Mouse (Mus musculus) forebrain, embryonic 13.5 days (tissue): Measurements from ENCODE around the gene Plk3. TPM values are rescaled to one million over a fixed set of nuclear protein-coding genes. Genes with fewer than 3 reads are reported as not detected.
A peak's percentile ranks its signal among the peaks of the same experiment; 100 is the strongest.

Experiments used
- ATAC-seq: fragments of 200-750 bp; cut with Nextera tagmentation; 2 replicates; pipeline ENCODE4 v1.8.0; 2017
- H3K27ac ChIP-seq: fragments of 300-500 bp; sonication (generic); 2 replicates; pipeline ENCODE4 v1.5.1; 2015; ENCODE audit warnings: inconsistent platforms, mild to moderate bottlenecking, moderate library complexity
- H3K27me3 ChIP-seq: fragments of 300-500 bp; sonication (generic); 2 replicates; pipeline ENCODE4 v1.6.1; 2015; ENCODE audit warnings: mild to moderate bottlenecking, inconsistent platforms
- H3K36me3 ChIP-seq: fragments of 300-500 bp; sonication (generic); 2 replicates; pipeline ENCODE4 v1.6.1; 2015; ENCODE audit warnings: mild to moderate bottlenecking, inconsistent platforms; ENCODE audit not compliant: poor library complexity, severe bottlenecking
- H3K4me1 ChIP-seq: fragments of 300-500 bp; sonication (generic); 2 replicates; pipeline ENCODE4 v1.6.1; 2015; ENCODE audit warnings: inconsistent platforms
- H3K4me2 ChIP-seq: fragments of 300-500 bp; sonication (generic); 2 replicates; pipeline ENCODE4 v1.6.1; 2015; ENCODE audit warnings: inconsistent platforms, mild to moderate bottlenecking, moderate library complexity
- H3K4me3 ChIP-seq: fragments of 300-500 bp; sonication (generic); 2 replicates; pipeline ENCODE4 v1.5.1; 2015; ENCODE audit warnings: mild to moderate bottlenecking, inconsistent platforms
- H3K9ac ChIP-seq: fragments of 300-500 bp; sonication (generic); 2 replicates; pipeline ENCODE4 v1.6.1; 2015; ENCODE audit warnings: mild to moderate bottlenecking, inconsistent platforms
- H3K9me3 ChIP-seq: fragments of 300-500 bp; sonication (generic); replicated peaks from 2 replicates; pipeline ENCODE4 v1.6.1; 2016; ENCODE audit warnings: inconsistent platforms
- WGBS: fragments of 180-500 bp; shearing (Covaris S2); methylation state at CpG from one replicate; pipeline ENCODE4 v1.1.7; 2015; 5-methylcytosine and 5-hydroxymethylcytosine counted together
- polyA plus RNA-seq: library from polyadenylated mRNA; unstranded; fragments of >200 nt; fragmentation: Nextera tagmentation; extraction: Ambion mirVana; gene quantifications from 2 replicates; pipeline ENCODE4 v1.2.1, GENCODE M21; 2015

Gene Plk3
- polyA plus RNA-seq, 1 experiment from 2014 or later, result 11.4 TPM

DNA sequence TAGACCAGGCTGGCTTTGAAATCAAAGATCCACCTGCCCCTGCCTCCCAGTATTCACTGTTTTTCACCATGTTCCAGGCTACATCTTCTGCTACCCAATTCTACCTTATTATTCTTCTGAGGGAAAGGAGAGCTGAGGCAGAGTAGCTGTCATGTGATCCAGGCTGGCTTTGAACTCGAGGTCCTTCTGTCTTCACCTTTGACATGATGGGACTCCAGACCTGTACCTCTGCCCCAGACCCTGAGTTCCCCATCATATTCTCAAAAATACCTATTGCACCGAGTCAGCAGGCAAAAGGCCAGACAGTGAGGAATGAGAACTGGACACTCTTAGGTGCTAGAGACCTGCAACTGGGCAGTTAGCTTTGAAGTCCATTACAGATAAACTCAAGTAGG, 835 bp upstream of the Plk3 start:
- 42% methylated on average over 2 of the region's 2 CpGs for WGBS
- Histone ChIP-seq H3K36me3 (peaks cover 12% of the 10 kb centered on the region; the same call in 1 of the 2 replicates), H3K27me3 (peaks cover 23% of the 10 kb centered on the region; the same call in 1 of the 2 replicates), H3K9me3 (no peaks in the 10 kb centered on the region), H3K27ac (no peak overlapping the region), H3K4me1 (peaks cover 29% of the 10 kb centered on the region), H3K4me2 (peak overlapping the region; percentile 92; the same call in 1 of the 2 replicates), H3K9ac (no peak overlapping the region), H3K4me3 (no peak overlapping the region)
- ATAC-seq, result no peak

DNA sequence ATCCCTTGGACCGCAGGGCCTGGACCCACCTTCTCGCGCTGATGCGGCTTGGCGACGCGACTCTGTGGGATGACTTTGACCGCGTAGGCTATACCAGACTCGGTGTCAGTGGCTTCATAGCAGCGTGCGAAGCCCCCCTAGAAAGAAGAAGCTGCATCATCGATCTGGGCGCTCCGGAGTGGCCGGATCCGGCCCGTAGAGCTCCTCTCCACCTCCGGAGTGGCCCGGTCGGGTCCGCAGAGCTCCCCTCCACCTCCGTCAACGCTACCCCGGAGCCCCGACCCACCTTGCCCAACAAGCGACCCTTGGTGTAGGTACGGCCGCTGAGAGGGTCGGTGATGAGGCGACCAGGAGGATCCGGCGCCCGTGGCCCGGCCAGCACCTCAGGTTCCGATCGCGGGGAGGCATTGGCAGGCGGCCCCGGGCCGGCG, 382 bp downstream of the Plk3 start:
- H3K27me3 ChIP-seq, result peaks cover 23% of the 10 kb centered on the region; the same call in 1 of the 2 replicates
- ATAC-seq, result peak; percentile 43; the same call in 1 of the 2 replicates
- peaks cover 24% of the 10 kb centered on the region for H3K36me3 ChIP-seq
- H3K9ac ChIP-seq, result peak overlapping the region; percentile 77
- H3K4me1 ChIP-seq, result peaks cover 29% of the 10 kb centered on the region
- WGBS, result under 1% methylated on average over 42 of the region's 42 CpGs
- no peaks in the 10 kb centered on the region for H3K9me3 ChIP-seq
- H3K4me3 ChIP-seq, result peak overlapping the region; percentile 69
- H3K27ac ChIP-seq, result peak overlapping the region; percentile 40; the same call in 1 of the 2 replicates
- peak overlapping the region; percentile 92 for H3K4me2 ChIP-seq

DNA sequence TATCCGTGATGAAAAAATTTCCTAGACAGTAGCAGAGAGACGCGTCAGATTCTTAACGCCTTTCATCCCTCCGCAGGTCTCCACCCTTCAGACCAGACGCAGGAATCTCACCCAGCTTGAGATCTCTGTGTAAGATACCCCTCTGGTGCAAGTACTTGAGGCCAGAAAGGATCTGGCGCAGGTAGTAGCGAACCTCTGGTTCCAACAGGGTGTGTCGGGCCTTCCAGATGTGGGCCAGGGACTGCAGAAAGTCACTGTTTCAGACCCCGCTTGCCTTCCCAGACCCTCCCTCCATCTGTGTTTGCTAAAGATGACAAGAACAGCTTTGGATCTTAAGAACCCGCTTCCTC, 994 bp downstream of the Plk3 start:
- Histone ChIP-seq H3K27ac (no peak overlapping the region), H3K27me3 (peaks cover 23% of the 10 kb centered on the region; the same call in 1 of the 2 replicates), H3K4me3 (peak overlapping the region; percentile 69), H3K9me3 (no peaks in the 10 kb centered on the region), H3K36me3 (peaks cover 27% of the 10 kb centered on the region), H3K9ac (peak overlapping the region; percentile 77), H3K4me2 (peak overlapping the region; percentile 92), H3K4me1 (peaks cover 29% of the 10 kb centered on the region)
- ATAC-seq, result no peak
- 9% methylated on average over 11 of the region's 11 CpGs for WGBS

DNA sequence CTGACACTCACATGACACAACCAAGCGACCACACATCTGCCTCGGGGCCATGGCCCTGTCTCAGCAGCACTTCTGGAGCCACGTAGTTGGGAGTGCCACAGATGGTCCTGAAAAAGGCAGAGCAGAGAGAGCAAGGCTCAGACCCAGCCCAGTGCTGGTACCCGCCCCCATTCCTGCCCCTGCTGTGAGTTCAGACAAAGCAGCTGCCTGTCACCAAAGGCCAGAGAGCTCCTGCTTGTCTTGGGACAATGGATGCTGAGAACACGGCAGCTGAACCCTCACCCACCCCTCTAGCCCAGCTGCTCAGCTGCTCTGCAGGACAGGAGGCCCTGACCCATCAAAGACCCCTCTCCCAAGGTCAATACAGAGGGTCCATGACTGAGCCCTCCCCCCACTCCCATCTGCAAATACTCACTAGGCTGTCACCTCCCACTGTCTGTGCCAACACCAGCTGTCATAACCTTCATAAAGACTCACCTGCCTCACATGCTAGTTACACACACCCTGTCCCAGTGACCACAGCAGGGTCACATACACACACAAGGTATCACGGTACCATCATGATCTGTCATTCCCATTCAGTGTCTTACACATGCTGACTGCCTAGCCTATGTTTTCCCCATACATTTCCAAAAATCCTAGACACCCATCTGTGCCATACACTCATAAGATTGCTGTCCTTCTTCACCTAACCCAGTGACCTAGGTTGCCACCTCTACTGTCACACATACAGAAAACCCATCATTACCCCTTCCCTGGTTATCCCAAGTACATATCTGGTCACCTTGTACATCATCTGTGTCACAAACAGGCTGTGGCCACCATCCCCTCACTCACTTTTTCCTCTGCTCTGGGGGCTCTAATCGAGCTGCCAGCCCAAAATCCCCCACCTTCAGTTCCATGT, 1.6 kb downstream of the Plk3 start:
- peak overlapping the region; percentile 69 for H3K4me3 ChIP-seq
- H3K4me2 ChIP-seq, result peak overlapping the region; percentile 92
- H3K36me3 ChIP-seq, result peaks cover 27% of the 10 kb centered on the region
- peak overlapping the region; percentile 44 for H3K27ac ChIP-seq
- 7% methylated on average over 7 of the region's 7 CpGs for WGBS
- ATAC-seq, result peak; percentile 29; the same call in 1 of the 2 replicates
- H3K4me1 ChIP-seq, result peaks cover 29% of the 10 kb centered on the region
- H3K27me3 ChIP-seq, result peaks cover 23% of the 10 kb centered on the region; the same call in 1 of the 2 replicates
- H3K9ac ChIP-seq, result peak overlapping the region; percentile 77
- H3K9me3 ChIP-seq, result no peaks in the 10 kb centered on the region

DNA sequence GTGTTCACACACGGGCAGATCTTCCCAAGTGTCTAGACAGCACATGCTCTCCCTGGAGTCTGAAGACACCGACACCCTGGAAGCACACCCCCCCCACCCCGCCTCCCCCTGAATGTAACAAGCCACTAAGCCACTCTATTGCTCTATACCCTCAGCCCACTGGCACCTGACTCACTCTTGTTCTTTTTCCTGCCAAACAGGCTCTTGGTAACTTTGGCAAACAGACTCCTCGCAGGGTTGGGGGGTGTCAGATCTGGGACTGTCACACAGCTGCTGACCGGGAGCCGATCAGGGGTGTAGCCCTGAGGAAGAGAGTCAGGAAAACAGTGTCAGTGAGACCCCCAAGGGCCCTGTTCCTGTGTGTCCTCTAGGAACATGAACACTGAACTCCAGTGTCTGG, 2.6 kb downstream of the Plk3 start:
- Histone ChIP-seq H3K4me3 (no peak overlapping the region), H3K9ac (peak overlapping the region; percentile 9; the same call in 1 of the 2 replicates), H3K36me3 (peaks cover 27% of the 10 kb centered on the region), H3K9me3 (no peaks in the 10 kb centered on the region), H3K27ac (no peak overlapping the region), H3K4me2 (peak overlapping the region; percentile 92), H3K27me3 (peaks cover 23% of the 10 kb centered on the region; the same call in 1 of the 2 replicates), H3K4me1 (peaks cover 33% of the 10 kb centered on the region)
- ATAC-seq, result no peak
- 45% methylated on average over 6 of the region's 6 CpGs for WGBS

DNA sequence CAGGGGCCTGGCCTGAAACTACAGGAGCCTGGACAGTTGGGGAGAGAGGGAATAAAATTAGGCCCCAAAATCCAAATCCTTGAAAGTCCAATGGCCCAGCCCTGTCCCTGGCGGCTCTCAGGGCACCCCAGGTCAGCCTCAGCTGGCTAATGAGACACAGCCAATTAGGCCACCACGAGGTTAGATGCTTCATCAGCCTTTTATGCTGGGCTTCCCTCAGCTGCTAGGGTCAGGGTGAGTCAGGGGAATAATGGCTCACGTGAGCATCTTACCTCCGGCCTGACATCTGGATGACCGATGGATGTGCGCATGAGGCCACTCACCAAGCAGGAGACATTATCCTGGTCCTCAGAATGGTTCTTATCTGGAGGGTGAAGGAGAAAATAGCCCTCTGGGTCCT, 3.0 kb downstream of the Plk3 start:
- no peak overlapping the region for H3K4me3 ChIP-seq
- no peak overlapping the region for H3K27ac ChIP-seq
- peaks cover 36% of the 10 kb centered on the region for H3K4me1 ChIP-seq
- H3K9ac ChIP-seq, result peak overlapping the region; percentile 34
- H3K36me3 ChIP-seq, result peaks cover 27% of the 10 kb centered on the region
- no peaks in the 10 kb centered on the region for H3K9me3 ChIP-seq
- peaks cover 23% of the 10 kb centered on the region; the same call in 1 of the 2 replicates for H3K27me3 ChIP-seq
- no peak for ATAC-seq
- WGBS, result 34% methylated on average over 6 of the region's 6 CpGs
- H3K4me2 ChIP-seq, result no peak overlapping the region

DNA sequence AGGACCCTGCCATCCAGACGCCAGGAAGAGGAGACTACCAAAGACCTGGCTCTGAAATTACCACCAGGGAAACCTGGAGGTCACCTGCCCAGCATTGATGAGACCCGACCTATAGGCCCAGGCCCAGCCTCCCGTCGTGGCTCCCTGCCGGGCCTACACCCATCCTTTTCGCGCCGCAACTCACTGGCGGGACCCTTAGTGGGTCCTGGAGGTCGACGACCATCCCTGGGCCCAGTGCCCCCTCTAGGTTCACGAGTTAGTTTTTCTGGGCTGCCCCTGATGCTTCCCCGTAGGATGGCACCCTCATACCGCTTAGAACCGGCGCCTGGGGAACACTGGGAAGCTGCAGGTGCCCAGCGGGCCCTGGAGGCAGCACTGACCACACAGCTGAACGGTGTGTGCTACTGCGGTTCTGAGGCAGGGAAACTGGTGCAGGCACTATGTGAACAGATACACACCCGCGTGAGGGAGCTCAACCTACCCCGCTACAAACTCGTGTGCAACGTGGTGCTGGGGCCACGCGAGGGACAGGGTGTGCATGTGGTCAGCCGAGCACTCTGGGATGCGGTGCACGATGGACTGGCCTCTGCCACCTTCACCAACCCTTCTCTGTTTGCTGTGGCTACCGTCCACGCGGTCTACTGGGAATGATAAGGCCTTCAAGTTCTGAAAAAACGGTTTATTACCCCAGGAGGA, 5.6 kb downstream of the Plk3 start:
- H3K27ac ChIP-seq, result no peak overlapping the region
- no peak overlapping the region for H3K9ac ChIP-seq
- ATAC-seq, result no peak
- no peak overlapping the region for H3K4me2 ChIP-seq
- H3K9me3 ChIP-seq, result no peaks in the 10 kb centered on the region
- H3K4me1 ChIP-seq, result peaks cover 48% of the 10 kb centered on the region
- H3K4me3 ChIP-seq, result no peak overlapping the region
- H3K36me3 ChIP-seq, result peaks cover 27% of the 10 kb centered on the region
- 94% methylated on average over 33 of the region's 33 CpGs for WGBS
- H3K27me3 ChIP-seq, result peaks cover 23% of the 10 kb centered on the region; the same call in 1 of the 2 replicates

DNA sequence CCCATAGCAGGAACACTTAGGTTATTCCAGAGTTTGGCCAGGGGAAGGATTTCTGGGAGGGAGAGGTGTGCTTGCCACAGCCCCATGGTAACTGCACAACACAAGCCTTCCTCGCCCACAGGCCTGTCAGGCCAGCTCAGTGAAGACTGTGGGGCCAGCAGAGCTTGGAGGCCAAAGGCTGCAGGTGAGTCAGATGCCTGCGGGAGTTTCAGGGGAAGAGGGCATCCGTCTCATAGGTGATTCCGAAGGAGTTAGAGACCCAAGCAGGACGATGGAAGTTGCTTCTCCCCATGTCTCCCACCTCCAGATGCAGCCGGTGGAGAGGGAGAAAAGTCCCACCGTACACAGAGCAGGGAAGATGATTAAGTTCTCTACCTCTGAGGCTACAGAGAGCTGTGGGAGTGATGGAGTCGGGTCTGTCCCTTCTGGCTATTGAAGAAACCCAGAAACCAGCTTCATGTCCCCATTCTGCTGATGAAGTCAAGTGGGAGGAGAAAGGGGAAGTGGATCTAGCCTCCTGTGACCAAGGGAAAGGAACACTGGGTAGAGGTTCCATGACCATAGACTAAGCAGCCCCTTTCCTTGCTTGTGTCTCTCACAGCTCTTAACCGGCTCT, 7.0 kb downstream of the Plk3 start, which contains the start of gene Tctex1d4:
Tctex1d4 (plus strand) TSS at position 120 of the 616 bp plus-strand sequence.
- H3K4me2 ChIP-seq, result peak within 1 kb of the TSS; percentile 39
- H3K9ac ChIP-seq, result peak within 1 kb of the TSS; percentile 55; the same call in 1 of the 2 replicates
- H3K4me1 ChIP-seq, result peaks cover 36% of the 10 kb centered on the region
- peaks cover 27% of the 10 kb centered on the region for H3K36me3 ChIP-seq
- H3K27ac ChIP-seq, result peak within 1 kb of the TSS; percentile 75
- H3K4me3 ChIP-seq, result no peak within 1 kb of the TSS
- H3K27me3 ChIP-seq, result peaks cover 12% of the 10 kb centered on the region; the same call in 1 of the 2 replicates
- no peak for ATAC-seq
- H3K9me3 ChIP-seq, result no peaks in the 10 kb centered on the region
- WGBS, result 86% methylated on average over 9 of the region's 9 CpGs

DNA sequence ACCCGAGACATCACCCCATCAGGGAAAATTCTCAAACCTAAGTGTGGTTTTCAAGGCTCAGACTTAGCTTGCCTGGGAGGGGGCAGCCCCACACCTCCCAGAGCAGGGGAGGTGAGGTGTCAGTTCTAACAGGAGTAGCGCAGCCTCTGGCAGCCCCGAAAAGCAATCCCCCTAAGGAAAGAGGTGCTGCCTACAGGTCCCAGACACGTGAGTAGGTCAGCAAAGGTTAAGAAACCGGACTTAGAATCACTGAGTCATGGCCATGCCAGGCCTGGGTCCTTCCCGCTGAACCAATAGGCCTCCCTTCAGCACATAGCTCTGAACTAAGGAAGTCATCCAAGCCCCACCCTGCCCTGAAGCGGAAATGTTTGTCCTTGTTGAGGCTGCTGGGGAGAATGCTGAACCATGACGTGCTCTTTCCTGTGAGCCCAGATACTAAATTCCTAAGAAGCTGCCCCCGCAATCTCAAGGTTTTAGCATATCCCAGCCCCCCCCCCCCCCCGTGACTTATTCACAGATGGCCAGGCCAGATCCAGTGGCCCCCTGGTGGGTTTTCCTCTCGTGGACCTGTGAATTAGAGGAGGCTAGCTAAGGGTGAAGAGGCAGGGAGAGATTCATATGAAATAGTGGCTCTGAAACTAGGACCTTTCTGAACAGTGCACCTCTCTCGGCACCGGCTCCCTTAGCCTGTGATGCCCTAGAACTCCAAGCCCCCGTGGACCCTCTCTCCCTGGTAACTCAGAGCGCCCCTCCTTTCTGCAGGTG, 7.7 kb downstream of the Plk3 start:
- Histone ChIP-seq H3K36me3 (peaks cover 27% of the 10 kb centered on the region), H3K4me3 (no peak overlapping the region), H3K27me3 (0 out of 2 replicates have a peak, but pooled peaks cover 5% of the 10 kb centered on the region), H3K4me1 (peaks cover 29% of the 10 kb centered on the region), H3K9ac (0 out of 2 replicates have a peak overlapping the region, but pooled peaks have one; percentile 55), H3K27ac (peak overlapping the region; percentile 75), H3K9me3 (no peaks in the 10 kb centered on the region), H3K4me2 (peak overlapping the region; percentile 39)
- WGBS, result 54% methylated on average over 15 of the region's 15 CpGs
- ATAC-seq, result no peak

DNA sequence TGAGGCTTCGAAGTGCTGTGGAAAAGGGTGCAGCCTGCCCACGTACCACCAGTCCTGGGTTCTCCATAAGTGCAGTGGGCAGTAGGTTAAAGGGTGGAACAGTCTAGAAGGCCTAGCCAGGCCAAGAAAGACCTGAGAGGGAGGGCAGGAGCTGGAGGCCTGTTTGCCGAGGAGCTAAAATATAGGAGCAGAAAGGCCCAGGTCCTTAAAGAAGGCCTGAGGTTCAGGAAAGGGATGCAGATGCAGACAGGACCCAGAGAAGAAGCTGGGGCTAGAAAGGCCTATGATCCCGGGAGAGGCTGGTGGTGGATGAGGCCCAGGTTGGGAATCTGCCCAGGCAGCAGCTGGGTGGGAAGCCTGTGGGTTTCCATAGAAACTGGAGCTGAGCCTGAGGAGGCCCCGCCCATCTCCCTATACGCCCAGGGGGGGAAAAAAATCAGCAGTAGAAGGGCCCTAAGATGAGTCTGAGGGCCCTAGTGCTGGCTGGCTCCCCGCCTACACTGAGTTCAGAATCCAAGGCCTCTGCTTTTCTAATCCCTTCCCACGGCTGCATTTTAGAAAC, 8.3 kb downstream of the Plk3 start, which contains the start of gene Btbd19:
Btbd19 (minus strand) TSS at position 378 of the 562 bp plus-strand sequence.
- Histone ChIP-seq H3K9ac (peak within 1 kb of the TSS; percentile 55), H3K4me1 (peaks cover 25% of the 10 kb centered on the region), H3K4me3 (no peak within 1 kb of the TSS), H3K27ac (peak within 1 kb of the TSS; percentile 75), H3K36me3 (peaks cover 23% of the 10 kb centered on the region), H3K27me3 (0 out of 2 replicates have a peak, but pooled peaks cover under 1% of the 10 kb centered on the region), H3K4me2 (peak within 1 kb of the TSS; percentile 39), H3K9me3 (no peaks in the 10 kb centered on the region)
- WGBS, result 31% methylated on average over 8 of the region's 8 CpGs
- peak; percentile 51 for ATAC-seq
